Mouse (Mus musculus) thymus, adult 2 months (tissue): ENCODE results near the gene Fer1l5.

Source experiments
- CTCF ChIP-seq: fragments of 200-500 bp; IDR thresholded peaks from 2 replicates; pipeline ENCODE4 v1.5.1; 2012; ENCODE audit warnings: mild to moderate bottlenecking, control low read depth, low read length, moderate library complexity, borderline replicate concordance; ENCODE audit not compliant: control insufficient read depth, poor library complexity, insufficient read depth; ENCODE audit errors: extremely low read depth
- POLR2A ChIP-seq: fragments of 200-500 bp; IDR thresholded peaks from 2 replicates; pipeline ENCODE4 v1.6.1; 2012; ENCODE audit warnings: mild to moderate bottlenecking, low read length, control low read depth, moderate library complexity; ENCODE audit not compliant: control insufficient read depth, poor library complexity, insufficient read depth; ENCODE audit errors: extremely low read depth

DNA sequence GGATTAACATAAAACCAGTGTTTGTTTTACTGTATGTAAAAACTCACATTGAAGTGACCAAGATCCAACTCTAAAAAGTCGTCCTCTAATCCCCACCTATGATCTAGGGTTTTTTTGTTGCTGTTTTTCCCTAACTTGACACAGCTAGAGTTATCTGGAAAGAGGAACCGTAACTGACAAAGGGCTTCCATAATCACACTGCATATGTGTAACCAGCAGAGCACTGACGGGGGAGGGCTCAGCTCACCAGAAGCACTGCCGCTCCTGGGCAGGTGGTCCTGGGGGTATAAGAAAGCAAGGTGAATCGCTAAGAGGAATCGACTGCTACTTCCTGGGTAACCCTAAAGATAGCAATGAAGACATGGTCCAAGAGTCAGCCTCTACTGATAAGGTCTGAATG, 29.5 kb upstream of the Fer1l5 start:
- TF ChIP-seq CTCF (no peak), POLR2A (no peak)
